Mouse (Mus musculus) intestine, embryonic 15.5 days (tissue): ENCODE data around the gene Epb41l4b. TPM values are rescaled to one million over a fixed set of nuclear protein-coding genes. Genes with fewer than 3 reads are reported as not detected.

ENCODE experiments used
- ATAC-seq: fragments of 200-750 bp; cut with Nextera tagmentation; 2 replicates; pipeline ENCODE4 v1.8.0; 2017; ENCODE audit warnings: moderate TSS enrichment, moderate library complexity
- H3K27ac ChIP-seq: fragments of 300-500 bp; sonication (generic); 2 replicates; pipeline ENCODE4 v1.5.1; 2015; ENCODE audit warnings: mild to moderate bottlenecking, inconsistent platforms
- H3K27me3 ChIP-seq: fragments of 300-500 bp; sonication (generic); replicated peaks from 2 replicates; pipeline ENCODE4 v1.6.1; 2015; ENCODE audit warnings: inconsistent platforms
- H3K36me3 ChIP-seq: fragments of 300-500 bp; sonication (generic); 2 replicates; pipeline ENCODE4 v1.6.1; 2015; ENCODE audit warnings: inconsistent platforms
- H3K4me1 ChIP-seq: fragments of 300-500 bp; sonication (generic); replicated peaks from 2 replicates; pipeline ENCODE4 v1.6.1; 2015; ENCODE audit warnings: inconsistent platforms
- H3K4me2 ChIP-seq: fragments of 300-500 bp; sonication (generic); replicated peaks from 2 replicates; pipeline ENCODE4 v1.6.1; 2015; ENCODE audit warnings: mild to moderate bottlenecking, inconsistent platforms
- H3K4me3 ChIP-seq: fragments of 300-500 bp; sonication (generic); replicated peaks from 2 replicates; pipeline ENCODE4 v1.5.1; 2015; ENCODE audit warnings: inconsistent platforms
- H3K9ac ChIP-seq: fragments of 300-500 bp; sonication (generic); 2 replicates; pipeline ENCODE4 v1.6.1; 2015; ENCODE audit warnings: inconsistent platforms
- H3K9me3 ChIP-seq: fragments of 300-500 bp; sonication (generic); 2 replicates; pipeline ENCODE4 v1.6.1; 2016; ENCODE audit warnings: inconsistent platforms
- WGBS: fragments of 180-500 bp; shearing (Covaris S2); methylation state at CpG from one replicate; pipeline ENCODE4 v1.1.7; 2015; 5-methylcytosine and 5-hydroxymethylcytosine counted together
- polyA plus RNA-seq: library from polyadenylated mRNA; unstranded; fragments of >200 nt; fragmentation: Nextera tagmentation; extraction: Ambion mirVana; gene quantifications from 2 replicates; pipeline ENCODE4 v1.2.1, GENCODE M21; 2015

Gene Epb41l4b
- polyA plus RNA-seq, 1 experiment from 2014 or later = 22.2 TPM

- under 1% methylated on average over 43 of the region's 43 CpGs for WGBS
- Histone ChIP-seq H3K4me1 (peaks cover 22% of the 10 kb centered on the region), H3K27ac (peak overlapping the region; percentile 61), H3K9me3 (no peaks in the 10 kb centered on the region), H3K9ac (peak overlapping the region; percentile 75), H3K4me2 (peak overlapping the region; percentile 92), H3K4me3 (peak overlapping the region; percentile 71), H3K27me3 (peaks cover 26% of the 10 kb centered on the region; the same call in 1 of the 2 replicates), H3K36me3 (no peaks in the 10 kb centered on the region)
- ATAC-seq = peak; percentile 28
Measured at GRCm38 (mm10) chr4:57142374-57143025, 737 bp downstream of the Epb41l4b start.

DNA sequence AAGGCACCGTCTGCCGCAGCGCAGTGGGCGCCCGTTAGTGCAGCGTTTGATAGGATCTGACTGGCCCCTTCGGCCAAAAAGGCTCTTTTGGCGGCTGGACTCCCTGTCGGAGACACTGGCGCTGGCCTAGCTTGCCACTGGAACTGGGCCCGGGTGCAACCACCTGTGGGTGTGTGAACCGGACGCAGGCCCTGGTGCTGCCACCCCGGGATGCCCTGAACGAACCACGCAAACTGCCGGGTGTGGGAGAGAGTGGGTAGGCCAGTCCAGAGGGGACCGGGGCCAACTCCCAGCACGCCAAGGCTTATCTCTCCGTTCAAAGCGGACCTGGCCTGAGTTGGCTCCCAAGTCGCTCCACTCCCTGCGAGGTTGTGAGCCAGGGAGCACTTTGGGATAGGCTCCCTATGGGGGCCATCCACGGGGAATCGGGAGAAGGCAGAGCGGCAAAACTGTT lies 1.3 kb downstream of the Epb41l4b start:
- peak overlapping the region; percentile 92 for H3K4me2 ChIP-seq
- H3K4me1 ChIP-seq = peaks cover 22% of the 10 kb centered on the region
- peak overlapping the region; percentile 61 for H3K27ac ChIP-seq
- H3K4me3 ChIP-seq = peak overlapping the region; percentile 71
- no peaks in the 10 kb centered on the region for H3K36me3 ChIP-seq
- WGBS = 4% methylated on average over 26 of the region's 26 CpGs
- ATAC-seq = no peak
- peaks cover 26% of the 10 kb centered on the region; the same call in 1 of the 2 replicates for H3K27me3 ChIP-seq
- peak overlapping the region; percentile 75 for H3K9ac ChIP-seq
- no peaks in the 10 kb centered on the region for H3K9me3 ChIP-seq

GRCm38 (mm10) chr4:57140992-57141717 lies 2.1 kb downstream of the Epb41l4b start:
- H3K9ac ChIP-seq = peak overlapping the region; percentile 75
- ATAC-seq = no peak
- H3K27me3 ChIP-seq = peaks cover 26% of the 10 kb centered on the region; the same call in 1 of the 2 replicates
- H3K9me3 ChIP-seq = no peaks in the 10 kb centered on the region
- peak overlapping the region; percentile 71 for H3K4me3 ChIP-seq
- WGBS = 19% methylated on average over 15 of the region's 15 CpGs
- H3K36me3 ChIP-seq = no peaks in the 10 kb centered on the region
- H3K4me2 ChIP-seq = peak overlapping the region; percentile 92
- peaks cover 22% of the 10 kb centered on the region for H3K4me1 ChIP-seq
- peak overlapping the region; percentile 61 for H3K27ac ChIP-seq

DNA sequence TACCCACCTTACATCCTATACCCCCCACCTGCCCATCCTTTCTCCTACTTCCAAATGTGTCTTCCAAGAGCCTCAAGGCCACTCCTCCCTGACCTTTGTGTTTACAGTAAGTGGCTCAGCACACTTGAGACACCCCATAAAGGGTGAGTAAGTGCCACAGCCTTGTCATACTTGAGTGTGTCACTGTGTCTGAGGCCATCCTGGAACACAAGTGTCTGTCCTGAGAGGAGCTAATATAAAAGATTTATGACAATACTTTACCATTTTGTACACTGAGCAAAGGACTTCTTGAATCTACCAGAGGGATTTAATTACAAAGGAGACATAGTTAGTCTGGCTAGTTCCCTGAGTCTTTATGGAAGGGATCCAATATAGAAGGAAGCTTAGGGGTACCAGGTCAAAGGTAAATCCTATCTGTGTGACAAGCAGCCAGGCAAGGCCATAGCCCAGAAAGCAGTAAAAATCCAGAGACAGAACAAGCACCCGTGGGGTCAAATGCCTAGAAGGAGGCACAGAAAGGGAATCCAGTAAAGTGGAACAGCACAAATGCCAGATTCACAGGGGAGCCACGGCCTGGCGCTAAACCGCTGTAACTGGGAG lies 2.9 kb downstream of the Epb41l4b start:
- no peak for ATAC-seq
- H3K9ac ChIP-seq = no peak overlapping the region
- H3K4me3 ChIP-seq = no peak overlapping the region

DNA sequence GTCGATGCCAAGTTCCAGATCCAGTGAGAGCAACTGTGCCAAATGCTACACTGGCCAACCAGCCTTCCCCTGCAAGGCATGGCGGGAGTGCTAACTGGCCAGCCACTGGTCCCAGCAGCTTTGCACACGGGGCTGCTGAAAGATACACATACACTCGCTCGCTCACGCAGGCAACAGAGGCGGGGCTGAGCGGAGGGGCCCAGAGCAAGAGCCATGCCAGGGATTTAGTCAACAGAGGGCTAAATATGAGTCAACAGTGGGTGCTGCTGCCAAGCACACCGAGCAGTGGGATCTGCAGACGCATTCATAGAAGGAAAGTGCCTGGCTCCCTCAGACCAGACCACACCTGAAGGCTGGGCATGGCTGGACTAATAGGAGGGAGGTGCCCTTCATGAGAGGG lies 3.8 kb downstream of the Epb41l4b start:
- Histone ChIP-seq H3K36me3 (no peaks in the 10 kb centered on the region), H3K27me3 (peaks cover 26% of the 10 kb centered on the region; the same call in 1 of the 2 replicates), H3K9ac (0 out of 2 replicates have a peak overlapping the region, but pooled peaks have one; percentile 2), H3K9me3 (no peaks in the 10 kb centered on the region), H3K4me2 (peak overlapping the region; percentile 50), H3K4me3 (peak overlapping the region; percentile 11; the same call in 1 of the 2 replicates), H3K4me1 (peaks cover 27% of the 10 kb centered on the region), H3K27ac (peak overlapping the region; percentile 71)
- peak; percentile 28 for ATAC-seq
- WGBS = 40% methylated on average over 10 of the region's 10 CpGs

More for the DNA sequence above, 2.9 kb downstream of the Epb41l4b start:
- peaks cover 27% of the 10 kb centered on the region for H3K4me1 ChIP-seq
- WGBS = 37% methylated on average over 4 of the region's 4 CpGs
- peak overlapping the region; percentile 51; the same call in 1 of the 2 replicates for H3K27ac ChIP-seq
- H3K27me3 ChIP-seq = peaks cover 26% of the 10 kb centered on the region; the same call in 1 of the 2 replicates
- H3K4me2 ChIP-seq = peak overlapping the region; percentile 92
- H3K9me3 ChIP-seq = no peaks in the 10 kb centered on the region
- H3K36me3 ChIP-seq = no peaks in the 10 kb centered on the region

GRCm38 (mm10) chr4:57138093-57138440 lies 5.2 kb downstream of the Epb41l4b start:
- H3K4me1 ChIP-seq = peaks cover 23% of the 10 kb centered on the region
- ATAC-seq = no peak
- peaks cover 26% of the 10 kb centered on the region; the same call in 1 of the 2 replicates for H3K27me3 ChIP-seq
- no peaks in the 10 kb centered on the region for H3K36me3 ChIP-seq
- no peaks in the 10 kb centered on the region for H3K9me3 ChIP-seq
- H3K27ac ChIP-seq = 0 out of 2 replicates have a peak overlapping the region, but pooled peaks have one; percentile 27
- H3K4me2 ChIP-seq = peak overlapping the region; percentile 9; the same call in 1 of the 2 replicates
- H3K9ac ChIP-seq = no peak overlapping the region
- WGBS = 71% methylated on average over 6 of the region's 6 CpGs
- H3K4me3 ChIP-seq = no peak overlapping the region

GRCm38 (mm10) chr4:57137371-57138092 lies 5.7 kb downstream of the Epb41l4b start:
- H3K4me3 ChIP-seq = no peak overlapping the region
- 52% methylated on average over 8 of the region's 8 CpGs for WGBS
- ATAC-seq = 0 out of 2 replicates have a peak, but pooled peaks have one; percentile 19

DNA sequence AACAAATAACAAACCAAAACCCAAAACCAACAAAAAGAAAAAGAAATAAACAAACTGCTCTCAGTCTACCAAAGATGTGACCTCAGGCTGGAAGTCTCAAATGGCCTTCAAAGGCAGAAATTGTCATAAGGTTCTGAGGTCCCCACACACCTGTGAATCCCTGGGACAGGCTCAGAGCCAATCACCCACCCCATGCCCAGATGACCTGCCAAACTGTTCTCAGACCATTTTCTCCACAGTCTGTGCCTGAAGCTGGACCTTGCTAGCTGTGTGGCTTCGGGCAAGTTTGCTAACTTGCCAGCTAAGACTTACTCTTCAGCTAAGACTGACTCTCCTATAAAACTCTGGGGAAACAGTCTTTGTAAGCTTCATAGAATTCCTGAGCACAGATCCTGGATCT lies 7.8 kb downstream of the Epb41l4b start:
- H3K9me3 ChIP-seq = no peaks in the 10 kb centered on the region
- no peak overlapping the region for H3K9ac ChIP-seq
- H3K27me3 ChIP-seq = peaks cover 6% of the 10 kb centered on the region; the same call in 1 of the 2 replicates
- no peak overlapping the region for H3K4me3 ChIP-seq
- no peak overlapping the region for H3K4me2 ChIP-seq
- H3K4me1 ChIP-seq = peaks cover 23% of the 10 kb centered on the region
- no peak for ATAC-seq
- no peaks in the 10 kb centered on the region for H3K36me3 ChIP-seq
- 78% methylated on average over 1 of the region's 1 CpGs for WGBS
- 0 out of 2 replicates have a peak overlapping the region, but pooled peaks have one; percentile 36 for H3K27ac ChIP-seq

More at GRCm38 (mm10) chr4:57137371-57138092, 5.7 kb downstream of the Epb41l4b start:
- no peaks in the 10 kb centered on the region for H3K36me3 ChIP-seq
- H3K4me2 ChIP-seq = peak overlapping the region; percentile 9; the same call in 1 of the 2 replicates
- H3K27me3 ChIP-seq = peaks cover 23% of the 10 kb centered on the region; the same call in 1 of the 2 replicates
- peaks cover 21% of the 10 kb centered on the region for H3K4me1 ChIP-seq
- no peaks in the 10 kb centered on the region for H3K9me3 ChIP-seq
- no peak overlapping the region for H3K9ac ChIP-seq
- 0 out of 2 replicates have a peak overlapping the region, but pooled peaks have one; percentile 27 for H3K27ac ChIP-seq

- no peak overlapping the region for H3K9ac ChIP-seq
- H3K4me3 ChIP-seq = no peak overlapping the region
- peaks cover 4% of the 10 kb centered on the region; the same call in 1 of the 2 replicates for H3K27me3 ChIP-seq
- H3K36me3 ChIP-seq = no peaks in the 10 kb centered on the region
- WGBS = 41% methylated on average over 4 of the region's 4 CpGs
- H3K4me2 ChIP-seq = no peak overlapping the region
- no peaks in the 10 kb centered on the region for H3K9me3 ChIP-seq
- H3K27ac ChIP-seq = no peak overlapping the region
- ATAC-seq = no peak
- H3K4me1 ChIP-seq = peaks cover 21% of the 10 kb centered on the region
Measured at GRCm38 (mm10) chr4:57134554-57134953, 8.7 kb downstream of the Epb41l4b start.

DNA sequence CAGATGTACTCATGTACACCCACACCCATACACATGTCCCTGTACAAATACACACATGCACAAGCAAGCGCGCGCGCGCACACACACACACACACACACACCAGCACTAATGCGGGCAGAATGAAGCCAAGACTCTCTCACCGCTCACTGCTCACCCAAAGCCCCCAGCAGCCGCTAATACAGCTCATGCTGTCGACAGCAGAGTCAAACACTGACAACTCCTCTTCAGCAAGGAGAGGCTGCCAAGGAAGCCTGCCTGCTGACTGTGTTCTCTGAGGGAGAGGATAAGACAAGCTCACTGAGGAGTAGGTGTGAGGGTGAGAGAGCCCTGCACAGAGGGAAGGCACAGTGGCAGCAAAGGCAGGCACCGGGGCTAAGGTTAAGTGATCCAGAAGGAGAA lies 11.4 kb downstream of the Epb41l4b start:
- Histone ChIP-seq H3K27me3 (no peaks in the 10 kb centered on the region), H3K4me1 (peaks cover 15% of the 10 kb centered on the region), H3K27ac (peak overlapping the region; percentile 22), H3K4me2 (no peak overlapping the region), H3K9me3 (no peaks in the 10 kb centered on the region), H3K9ac (no peak overlapping the region), H3K4me3 (no peak overlapping the region), H3K36me3 (no peaks in the 10 kb centered on the region)
- WGBS = 73% methylated on average over 10 of the region's 10 CpGs
- ATAC-seq = no peak

GRCm38 (mm10) chr4:57129718-57130515 lies 13.3 kb downstream of the Epb41l4b start:
- Histone ChIP-seq H3K27ac (peak overlapping the region; percentile 82), H3K9ac (no peak overlapping the region), H3K9me3 (no peaks in the 10 kb centered on the region), H3K4me1 (peaks cover 15% of the 10 kb centered on the region), H3K36me3 (no peaks in the 10 kb centered on the region), H3K27me3 (no peaks in the 10 kb centered on the region), H3K4me2 (peak overlapping the region; percentile 35), H3K4me3 (no peak overlapping the region)
- 37% methylated on average over 11 of the region's 11 CpGs for WGBS
- peak; percentile 93 for ATAC-seq
